In genomic region chr16:51086556-51086955, GRCm38 (mm10) we compare ENCODE assay signal across 25 mouse cellular contexts.
DNase-seq lines count a peak whose midpoint lies in the region; ATAC-seq and TF ChIP-seq lines count a peak whose summit lies in the region.
"Had no signal": no experiment of that assay in that cellular context is flagged by ENCODE, and none has a peak within 500 bp of the region (broad histone marks: within the 10 kb centered on the region; RNA-seq: fewer than 3 reads in every experiment).

No protein-coding gene starts in this region.

- 37% methylated on average over 7 of the region's 7 CpGs for WGBS in kidney, embryonic 14.5 days
- WGBS in lung, postnatal 0 days, result 76% methylated on average over 7 of the region's 7 CpGs

- 0 out of 2 replicates have a peak, but pooled peaks cover 2% of the 10 kb centered on the region for H3K9me3 ChIP-seq in kidney, embryonic 14.5 days (ENCODE audit: control insufficient read depth, low read length)
- H3K9me3 ChIP-seq in lung, postnatal 0 days (ENCODE audit: low read length), result no peaks in the 10 kb centered on the region
- H3K9me3 ChIP-seq: embryonic facial prominence, embryonic 12.5 days; heart, embryonic 13.5 days; liver, embryonic 15.5 days; midbrain, embryonic 12.5 days; neural tube, embryonic 13.5 days had no signal

- H3K36me3 ChIP-seq in kidney, embryonic 14.5 days (ENCODE audit: control insufficient read depth, insufficient read depth, low read length), result no peaks in the 10 kb centered on the region
- H3K36me3 ChIP-seq in lung, postnatal 0 days (ENCODE audit: insufficient read depth, low read length), result no peaks in the 10 kb centered on the region
- H3K36me3 ChIP-seq: embryonic facial prominence, embryonic 12.5 days; heart, embryonic 13.5 days; liver, embryonic 15.5 days; midbrain, embryonic 12.5 days; neural tube, embryonic 13.5 days had no signal

- H3K4me1 ChIP-seq in kidney, embryonic 14.5 days (ENCODE audit: control insufficient read depth, insufficient read depth, low read length), result no peaks in the 10 kb centered on the region
- H3K4me1 ChIP-seq in lung, postnatal 0 days (ENCODE audit: insufficient read depth, low read depth, low read length), result no peaks in the 10 kb centered on the region
- H3K4me1 ChIP-seq: embryonic facial prominence, embryonic 12.5 days; heart, embryonic 13.5 days; liver, embryonic 15.5 days; midbrain, embryonic 12.5 days had no signal

- no peak overlapping the region for H3K9ac ChIP-seq in kidney, embryonic 14.5 days (ENCODE audit: low read depth, low read length)
- no peak overlapping the region for H3K9ac ChIP-seq in lung, postnatal 0 days (replicated peaks; ENCODE audit: low read depth)
- H3K9ac ChIP-seq: embryonic facial prominence, embryonic 12.5 days; heart, embryonic 13.5 days; hindbrain, embryonic 14.5 days; liver, embryonic 15.5 days; lung, embryonic 14.5 days; midbrain, embryonic 12.5 days; neural tube, embryonic 13.5 days had no signal

- H3K4me2 ChIP-seq in kidney, embryonic 14.5 days (replicated peaks; ENCODE audit: low read depth, low read length), result no peak overlapping the region
- no peak overlapping the region for H3K4me2 ChIP-seq in lung, postnatal 0 days (replicated peaks; ENCODE audit: low read depth, low read length)
- H3K4me2 ChIP-seq: embryonic facial prominence, embryonic 12.5 days; heart, embryonic 13.5 days; hindbrain, embryonic 14.5 days; liver, embryonic 15.5 days; lung, embryonic 14.5 days; midbrain, embryonic 12.5 days; neural tube, embryonic 13.5 days had no signal

- no peak for TF ChIP-seq CTCF in lung, postnatal 0 days (IDR thresholded peaks at IDR 0.05)

- peak; percentile 93 for ATAC-seq in kidney, embryonic 14.5 days (ENCODE audit: low FRiP score, low TSS enrichment)
- ATAC-seq in lung, postnatal 0 days, result no peak
- ATAC-seq: inflammation-experienced regulatory T-cells, adult 6 months had no signal

- H3K27me3 ChIP-seq in kidney, embryonic 14.5 days (ENCODE audit: control insufficient read depth, insufficient read depth, low read length), result no peaks in the 10 kb centered on the region
- H3K27me3 ChIP-seq in lung, postnatal 0 days (replicated peaks; ENCODE audit: insufficient read depth, low read length), result no peaks in the 10 kb centered on the region
- H3K27me3 ChIP-seq: CH12.LX; embryonic facial prominence, embryonic 12.5 days; heart, embryonic 13.5 days; liver, embryonic 15.5 days; midbrain, embryonic 12.5 days; neural tube, embryonic 13.5 days had no signal

- H3K27ac ChIP-seq in kidney, embryonic 14.5 days (ENCODE audit: low read depth, low read length), result no peak overlapping the region
- no peak overlapping the region for H3K27ac ChIP-seq in lung, postnatal 0 days (ENCODE audit: low read length)
- H3K27ac ChIP-seq: embryonic facial prominence, embryonic 12.5 days; heart, embryonic 13.5 days; hindbrain, embryonic 14.5 days; liver, embryonic 15.5 days; midbrain, embryonic 12.5 days; neural tube, embryonic 13.5 days had no signal

- TF ChIP-seq EP300 in lung, postnatal 0 days (IDR thresholded peaks at IDR 0.05), result no peak

- H3K4me3 ChIP-seq in kidney, embryonic 14.5 days (ENCODE audit: low read length), result no peak overlapping the region
- no peak overlapping the region for H3K4me3 ChIP-seq in lung, postnatal 0 days (ENCODE audit: low read depth, low read length)
- H3K4me3 ChIP-seq: embryonic facial prominence, embryonic 12.5 days; heart, embryonic 13.5 days; liver, embryonic 15.5 days; midbrain, embryonic 12.5 days; neural tube, embryonic 13.5 days had no signal

- DNase-seq in cerebellum, postnatal 10 days, result peak; percentile 2 to 6
- DNase-seq in cerebellum, adult 9-11 months, result no peak
- DNase-seq in kidney, postnatal 14 days, result no peak
- DNase-seq in Muller cell, postnatal 12 days (ENCODE audit: inconsistent ontology term), result peak; percentile 88
- peak; percentile 65 for DNase-seq in retina, embryonic 14.5 days (ENCODE audit: low spot score)
- DNase-seq in lung, postnatal 0 days (ENCODE audit: low spot score), result no peak
- DNase-seq: adrenal gland, adult 8-10 months; cerebellum, adult 8-10 months; embryo, embryonic 11 days; gastrocnemius, postnatal 10 days; heart, postnatal 10 days; kidney, adult 18-20 months; kidney, postnatal 4 days; liver; lung, embryonic 14.5 days; right cerebral cortex, postnatal 14 days had no signal

Comparison
In these comparisons a context has a peak if more than half of its experiments do, and no peak if none do; other contexts are left out.
1. DNase-seq: peak in cerebellum, postnatal 10 days (2 of 2), Muller cell, postnatal 12 days (single experiment) and retina, embryonic 14.5 days (single experiment); none in cerebellum, adult 9-11 months (single experiment), kidney, postnatal 14 days (single experiment) and lung, postnatal 0 days (single experiment).